Mouse (Mus musculus): ENCODE measurements at regions not wholly inside any gene's neighbourhood (a gene's known extent, or its start where the extent isn't known, plus 50 kb on each side); places are given as distances from the start of the nearest gene placed in this dataset.

GRCm38 (mm10) chr10:47185487-47185886, 1607.9 kb downstream of the Hace1 start:
- no peak for DNase-seq

- DNase-seq, result no peak
Observed at GRCm38 (mm10) chr10:47216204-47216603, 1638.6 kb downstream of the Hace1 start.

GRCm38 (mm10) chr10:47263039-47263438, 1685.4 kb downstream of the Hace1 start:
- no peak for DNase-seq

- DNase-seq, result peak; percentile 22
Observed at GRCm38 (mm10) chr10:47285700-47286099, 1708.1 kb downstream of the Hace1 start.

- no peak for DNase-seq
Observed at GRCm38 (mm10) chr10:47300097-47300496, 1722.5 kb downstream of the Hace1 start.

Data from retina, postnatal 1 day (tissue).